Mouse (Mus musculus) midbrain, embryonic 14.5 days (tissue): ENCODE measurements at regions not wholly inside any gene's neighbourhood (a gene's known extent, or its start where the extent isn't known, plus 50 kb on each side); places are given as distances from the start of the nearest gene placed in this dataset.

ENCODE experiments used
- ATAC-seq: fragments of 200-750 bp; cut with Nextera tagmentation; 2 replicates; pipeline ENCODE4 v1.8.0; 2017; ENCODE audit warnings: moderate number of reproducible peaks, moderate library complexity; ENCODE audit not compliant: low FRiP score, low TSS enrichment
- DNase-seq: peaks from one replicate; pipeline ENCODE4 v3.0.0-alpha.2; 2015
- H3K27ac ChIP-seq: fragments of 300-500 bp; sonication (generic); replicated peaks from 2 replicates; pipeline ENCODE4 v1.5.1; 2014; ENCODE audit warnings: mild to moderate bottlenecking, low read depth, low read length, moderate library complexity
- H3K27me3 ChIP-seq: fragments of 300-500 bp; sonication (generic); 2 replicates; pipeline ENCODE4 v1.6.1; 2014; ENCODE audit warnings: low read length, control low read depth, mixed read lengths; ENCODE audit not compliant: control insufficient read depth, insufficient read depth
- H3K36me3 ChIP-seq: fragments of 300-500 bp; sonication (generic); 2 replicates; pipeline ENCODE4 v1.6.1; 2014; ENCODE audit warnings: low read length, control low read depth; ENCODE audit not compliant: control insufficient read depth, insufficient read depth
- H3K4me1 ChIP-seq: fragments of 300-500 bp; sonication (generic); 2 replicates; pipeline ENCODE4 v1.6.1; 2014; ENCODE audit warnings: mild to moderate bottlenecking, antibody characterized with exemption, low read length, control low read depth; ENCODE audit not compliant: control insufficient read depth, insufficient read depth
- H3K4me2 ChIP-seq: fragments of 300-500 bp; sonication (generic); 2 replicates; pipeline ENCODE4 v1.6.1; 2014; ENCODE audit warnings: mild to moderate bottlenecking, low read length, moderate library complexity
- H3K4me3 ChIP-seq: fragments of 300-500 bp; sonication (generic); replicated peaks from 2 replicates; pipeline ENCODE4 v1.5.1; 2014; ENCODE audit warnings: low read depth, low read length
- H3K9ac ChIP-seq: fragments of 300-500 bp; sonication (generic); replicated peaks from 2 replicates; pipeline ENCODE4 v1.6.1; 2014; ENCODE audit warnings: mild to moderate bottlenecking, low read length, moderate library complexity
- H3K9me3 ChIP-seq: fragments of 300-500 bp; sonication (generic); 2 replicates; pipeline ENCODE4 v1.6.1; 2016; ENCODE audit warnings: low read length, control low read depth, mixed read lengths; ENCODE audit not compliant: control insufficient read depth
- WGBS: fragments of 180-500 bp; shearing (Covaris S2); extraction: QIAGEN DNeasy Blood & Tissue Kit; methylation state at CpG from one replicate; pipeline ENCODE4 v1.1.7; 2014; 5-methylcytosine and 5-hydroxymethylcytosine counted together

DNA sequence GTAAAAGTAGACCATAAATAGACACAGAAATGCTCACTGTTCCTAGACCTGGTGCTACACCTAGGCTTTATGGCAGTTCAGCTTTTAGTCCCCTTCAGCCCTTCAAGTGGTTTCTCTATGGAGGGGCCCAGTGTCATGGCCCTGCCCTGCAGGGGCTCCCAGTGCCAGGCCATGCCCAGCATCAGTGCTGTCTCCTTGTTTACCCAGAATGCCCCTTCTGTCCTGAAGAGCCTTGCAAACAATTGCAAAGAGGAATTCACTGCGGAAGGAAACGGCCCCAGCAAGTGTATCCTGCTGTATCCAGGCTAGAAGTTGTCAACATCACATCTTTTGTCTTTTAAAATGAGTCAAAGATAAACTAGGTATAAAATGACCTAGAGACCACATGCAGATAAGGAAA, 74.7 kb upstream of the Ifngr1 start:
- no peak overlapping the region for H3K4me2 ChIP-seq
- no peaks in the 10 kb centered on the region for H3K27me3 ChIP-seq
- 80% methylated on average over 2 of the region's 2 CpGs for WGBS
- no peaks in the 10 kb centered on the region for H3K4me1 ChIP-seq
- H3K9me3 ChIP-seq: no peaks in the 10 kb centered on the region
- no peak overlapping the region for H3K27ac ChIP-seq
- no peaks in the 10 kb centered on the region for H3K36me3 ChIP-seq
- no peak overlapping the region for H3K4me3 ChIP-seq
- ATAC-seq (no peak), DNase-seq (no peak)
- H3K9ac ChIP-seq: no peak overlapping the region

GRCm38 (mm10) chr10:19518763-19519162, 73.0 kb upstream of the Ifngr1 start:
- no peak overlapping the region for H3K4me2 ChIP-seq
- H3K9me3 ChIP-seq: no peaks in the 10 kb centered on the region
- H3K4me3 ChIP-seq: no peak overlapping the region
- ATAC-seq: no peak
- no peak overlapping the region for H3K27ac ChIP-seq
- peak; percentile 82 for DNase-seq
- no peaks in the 10 kb centered on the region for H3K27me3 ChIP-seq
- H3K9ac ChIP-seq: no peak overlapping the region
- no peaks in the 10 kb centered on the region for H3K4me1 ChIP-seq
- 8% methylated on average over 6 of the region's 6 CpGs for WGBS
- no peaks in the 10 kb centered on the region for H3K36me3 ChIP-seq

GRCm38 (mm10) chr10:19522198-19522597, 69.6 kb upstream of the Ifngr1 start:
- H3K4me2 ChIP-seq: no peak overlapping the region
- no peaks in the 10 kb centered on the region for H3K27me3 ChIP-seq
- no peak overlapping the region for H3K27ac ChIP-seq
- H3K9me3 ChIP-seq: no peaks in the 10 kb centered on the region
- H3K36me3 ChIP-seq: no peaks in the 10 kb centered on the region
- 76% methylated on average over 2 of the region's 2 CpGs for WGBS
- H3K9ac ChIP-seq: no peak overlapping the region
- ATAC-seq (no peak), DNase-seq (no peak)
- no peak overlapping the region for H3K4me3 ChIP-seq
- H3K4me1 ChIP-seq: no peaks in the 10 kb centered on the region

GRCm38 (mm10) chr10:19525939-19526338, 65.8 kb upstream of the Ifngr1 start:
- no peak overlapping the region for H3K27ac ChIP-seq

DNA sequence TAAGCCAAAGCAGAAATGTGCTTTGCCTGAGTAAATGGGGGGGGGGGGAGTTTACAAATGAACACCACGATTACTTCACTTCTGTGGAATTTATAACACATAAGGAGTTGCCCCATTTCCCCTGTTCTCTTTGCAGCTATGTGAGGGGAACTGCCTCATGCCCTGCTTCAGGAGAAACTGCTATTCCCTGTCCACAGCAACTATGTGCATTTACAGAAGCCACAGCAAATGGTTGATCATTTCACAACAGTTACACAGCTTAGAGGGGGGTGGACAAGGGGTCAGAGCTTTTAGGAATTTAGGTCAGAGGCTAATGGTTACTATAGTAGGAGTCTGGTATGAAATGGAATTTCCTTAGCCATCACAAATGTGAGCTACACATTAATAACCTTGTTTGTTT, 65.4 kb upstream of the Ifngr1 start:
- 61% methylated on average over 1 of the region's 1 CpGs for WGBS
- no peak overlapping the region for H3K27ac ChIP-seq
- no peak for ATAC-seq
- H3K9me3 ChIP-seq: no peaks in the 10 kb centered on the region
- H3K4me2 ChIP-seq: no peak overlapping the region
- no peak for DNase-seq
- H3K36me3 ChIP-seq: no peaks in the 10 kb centered on the region
- H3K4me3 ChIP-seq: no peak overlapping the region
- H3K4me1 ChIP-seq: no peaks in the 10 kb centered on the region
- H3K9ac ChIP-seq: no peak overlapping the region
- H3K27me3 ChIP-seq: no peaks in the 10 kb centered on the region

More at GRCm38 (mm10) chr10:19525939-19526338, 65.8 kb upstream of the Ifngr1 start:
- Histone ChIP-seq H3K4me1 (no peaks in the 10 kb centered on the region), H3K9ac (no peak overlapping the region), H3K27me3 (no peaks in the 10 kb centered on the region), H3K4me2 (no peak overlapping the region), H3K36me3 (no peaks in the 10 kb centered on the region), H3K4me3 (no peak overlapping the region), H3K9me3 (no peaks in the 10 kb centered on the region)
- ATAC-seq (no peak), DNase-seq (no peak)

GRCm38 (mm10) chr10:19529655-19530054, 62.1 kb upstream of the Ifngr1 start:
- DNase-seq (no peak), ATAC-seq (no peak)
- WGBS: 94% methylated on average over 5 of the region's 5 CpGs
- H3K4me1 ChIP-seq: no peaks in the 10 kb centered on the region
- no peaks in the 10 kb centered on the region for H3K36me3 ChIP-seq
- H3K4me3 ChIP-seq: no peak overlapping the region
- H3K27me3 ChIP-seq: no peaks in the 10 kb centered on the region
- no peak overlapping the region for H3K4me2 ChIP-seq
- no peak overlapping the region for H3K27ac ChIP-seq
- H3K9ac ChIP-seq: no peak overlapping the region
- no peaks in the 10 kb centered on the region for H3K9me3 ChIP-seq

DNA sequence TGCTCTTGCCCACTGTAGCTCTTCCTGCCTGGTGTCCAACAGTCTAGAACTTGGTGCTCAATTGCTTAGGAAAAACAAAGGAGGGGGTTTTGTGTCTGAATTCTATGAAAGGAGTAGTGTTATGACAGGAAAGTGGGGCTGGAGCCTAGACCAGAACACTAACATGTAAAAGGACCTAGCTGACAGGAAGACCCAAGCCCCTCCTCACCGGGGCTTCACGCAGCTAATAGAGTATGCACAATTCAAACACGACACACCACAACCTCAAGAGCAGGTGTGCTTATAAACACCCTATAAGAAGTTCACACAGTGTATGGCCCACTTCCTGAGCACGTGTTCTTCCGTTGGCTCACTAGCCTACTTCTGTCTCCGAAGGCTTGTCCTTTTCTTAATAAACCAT, 61.7 kb upstream of the Ifngr1 start:
- Histone ChIP-seq H3K4me1 (no peaks in the 10 kb centered on the region), H3K27ac (no peak overlapping the region), H3K4me2 (no peak overlapping the region), H3K27me3 (no peaks in the 10 kb centered on the region), H3K9ac (no peak overlapping the region), H3K9me3 (no peaks in the 10 kb centered on the region), H3K36me3 (no peaks in the 10 kb centered on the region), H3K4me3 (no peak overlapping the region)
- 95% methylated on average over 6 of the region's 6 CpGs for WGBS
- no peak for DNase-seq
- no peak for ATAC-seq

DNA sequence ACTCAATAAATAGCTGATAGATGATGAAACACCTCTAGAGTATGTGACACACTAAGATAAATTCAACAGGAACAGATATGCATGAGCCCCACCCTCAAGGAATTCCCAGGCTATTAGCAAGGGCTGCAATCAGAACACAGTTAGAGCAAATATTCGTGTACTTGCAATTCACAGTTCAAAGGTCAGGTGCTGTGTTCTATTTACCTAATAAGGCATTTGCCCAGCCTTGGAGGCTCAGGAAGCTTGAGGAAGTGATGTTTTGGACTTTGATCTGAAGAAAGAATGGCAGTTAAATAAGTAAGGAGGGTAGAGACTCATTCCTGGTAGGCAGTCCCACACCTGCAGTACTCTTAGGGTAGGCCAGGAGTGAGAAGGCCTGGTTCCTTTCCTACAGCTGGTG, 60.3 kb upstream of the Ifngr1 start:
- Histone ChIP-seq H3K27me3 (no peaks in the 10 kb centered on the region), H3K4me3 (no peak overlapping the region), H3K9ac (no peak overlapping the region), H3K4me2 (no peak overlapping the region), H3K4me1 (no peaks in the 10 kb centered on the region), H3K27ac (no peak overlapping the region), H3K9me3 (no peaks in the 10 kb centered on the region), H3K36me3 (no peaks in the 10 kb centered on the region)
- no peak for DNase-seq
- no peak for ATAC-seq
- WGBS: 60% methylated on average over 1 of the region's 1 CpGs

GRCm38 (mm10) chr10:19532790-19533189, 59.0 kb upstream of the Ifngr1 start:
- ATAC-seq: no peak
- 82% methylated on average over 3 of the region's 3 CpGs for WGBS

More at GRCm38 (mm10) chr10:19532790-19533189, 59.0 kb upstream of the Ifngr1 start:
- Histone ChIP-seq H3K27me3 (no peaks in the 10 kb centered on the region), H3K36me3 (no peaks in the 10 kb centered on the region), H3K4me1 (no peaks in the 10 kb centered on the region), H3K9me3 (no peaks in the 10 kb centered on the region), H3K4me2 (no peak overlapping the region), H3K27ac (no peak overlapping the region), H3K4me3 (no peak overlapping the region), H3K9ac (no peak overlapping the region)
- DNase-seq: no peak
